Mouse (Mus musculus) MEL (cell line): ENCODE measurements around the gene Fbxl8. TPM values are rescaled to one million over a fixed set of nuclear protein-coding genes. Genes with fewer than 3 reads are reported as not detected.

ENCODE experiments used
- DNase-seq: peaks from one replicate; pipeline ENCODE4 v3.0.0; 2011; ENCODE audit warnings: low read depth, low spot score
- H3K27ac ChIP-seq: 2 replicates; pipeline ENCODE4 v1.5.1; 2012; ENCODE audit warnings: low read depth, mild to moderate bottlenecking, control low read depth, low read length, moderate library complexity; ENCODE audit not compliant: control insufficient read depth
- H3K27me3 ChIP-seq, 2 experiments: fragments of 150-350 bp in 1 of 2; sonication (generic) in 1 of 2; 2 replicates each; pipeline ENCODE4 v1.6.1; 2012; ENCODE audit warnings: low read length in 2 of 2, mild to moderate bottlenecking in 2 of 2, improper control_type of control experiment in 1 of 2, moderate library complexity in 1 of 2; ENCODE audit not compliant: insufficient read depth in 2 of 2, control insufficient read depth in 1 of 2
- H3K36me3 ChIP-seq, 2 experiments: 2 replicates each; pipeline ENCODE4 v1.6.1; 2012 to 2014; ENCODE audit warnings: low read length in 2 of 2, improper control_type of control experiment in 1 of 2, inconsistent platforms in 1 of 2, mild to moderate bottlenecking in 1 of 2; ENCODE audit not compliant: insufficient read depth in 2 of 2, control insufficient read depth in 1 of 2
- H3K4me1 ChIP-seq, 2 experiments: fragments of 150-350 bp in 1 of 2; sonication (generic) in 1 of 2; 2 replicates each; pipeline ENCODE4 v1.6.1; 2012; ENCODE audit warnings: low read length in 2 of 2, improper control_type of control experiment in 1 of 2, mild to moderate bottlenecking in 1 of 2; ENCODE audit not compliant: insufficient read depth in 2 of 2, control insufficient read depth in 1 of 2
- H3K4me3 ChIP-seq, 2 experiments: fragments of 150-350 bp in 1 of 2; sonication (generic) in 1 of 2; 2 replicates each; pipeline ENCODE4 v1.5.1; 2012; ENCODE audit warnings: low read depth in 2 of 2, low read length in 2 of 2, mild to moderate bottlenecking in 2 of 2, moderate library complexity in 2 of 2, control low read depth in 1 of 2, improper control_type of control experiment in 1 of 2; ENCODE audit not compliant: control insufficient read depth in 1 of 2, insufficient read depth in 1 of 2
- H3K79me2 ChIP-seq: 2 replicates; pipeline ENCODE4 v1.6.1; 2012; ENCODE audit warnings: mild to moderate bottlenecking, low read length, moderate library complexity; ENCODE audit not compliant: control insufficient read depth, poor library complexity, insufficient read depth
- H3K9ac ChIP-seq: 2 replicates; pipeline ENCODE4 v1.6.1; 2012; ENCODE audit warnings: low read depth, mild to moderate bottlenecking, control low read depth, low read length, moderate library complexity; ENCODE audit not compliant: control insufficient read depth, poor library complexity, severe bottlenecking
- H3K9me3 ChIP-seq: fragments of 150-350 bp; sonication (generic); replicated peaks from 2 replicates; pipeline ENCODE4 v1.6.1; 2012; ENCODE audit warnings: mild to moderate bottlenecking, low read length, improper control_type of control experiment, moderate library complexity; ENCODE audit not compliant: insufficient read depth
- CTCF ChIP-seq, 3 experiments: IDR thresholded peaks in 2 of 3; conservative IDR thresholded peaks in 1 of 3; 2 replicates each; pipeline ENCODE4 v1.5.1; 2011 to 2012; ENCODE audit warnings: low read length in 3 of 3, low read depth in 2 of 3, mild to moderate bottlenecking in 2 of 3, improper control_type of control experiment in 1 of 3, inconsistent platforms in 1 of 3, mixed read lengths in 1 of 3, moderate library complexity in 1 of 3; ENCODE audit not compliant: control insufficient read depth in 1 of 3, insufficient read depth in 1 of 3, poor library complexity in 1 of 3, severe bottlenecking in 1 of 3
- E2F4 ChIP-seq: IDR thresholded peaks from 2 replicates; pipeline ENCODE4 v1.6.1; 2011; ENCODE audit warnings: low read depth, low read length, improper control_type of control experiment, borderline replicate concordance
- ELF1 ChIP-seq: IDR thresholded peaks from 2 replicates; pipeline ENCODE4 v1.6.1; 2014; ENCODE audit warnings: low read depth, mild to moderate bottlenecking, inconsistent platforms, low read length, improper control_type of control experiment, moderate library complexity
- ETS1 ChIP-seq: IDR thresholded peaks from 2 replicates; pipeline ENCODE4 v1.6.1; 2012; ENCODE audit warnings: low read depth, mild to moderate bottlenecking, inconsistent platforms, low read length, improper control_type of control experiment, moderate library complexity
- GATA1 ChIP-seq: IDR thresholded peaks from 2 replicates; pipeline ENCODE4 v1.6.1; 2011; ENCODE audit warnings: low read depth, low read length, improper control_type of control experiment
- HCFC1 ChIP-seq: IDR thresholded peaks from 2 replicates; pipeline ENCODE4 v1.6.1; 2012; ENCODE audit warnings: low read depth, mild to moderate bottlenecking, inconsistent platforms, low read length, improper control_type of control experiment, moderate library complexity
- MAX ChIP-seq: IDR thresholded peaks from 2 replicates; pipeline ENCODE4 v1.6.1; 2011; ENCODE audit warnings: low read length, improper control_type of control experiment
- MXI1 ChIP-seq: IDR thresholded peaks from 2 replicates; pipeline ENCODE4 v1.6.1; 2011; ENCODE audit warnings: mild to moderate bottlenecking, low read depth, low read length, improper control_type of control experiment
- MYB ChIP-seq: IDR thresholded peaks from 2 replicates; pipeline ENCODE4 v1.6.1; 2011; ENCODE audit warnings: mild to moderate bottlenecking, low read depth, low read length, improper control_type of control experiment
- MYC ChIP-seq: IDR thresholded peaks from 2 replicates; pipeline ENCODE4 v1.6.1; 2011; ENCODE audit warnings: low read depth, mild to moderate bottlenecking, low read length, improper control_type of control experiment, moderate library complexity
- NELFE ChIP-seq: IDR thresholded peaks from 2 replicates; pipeline ENCODE4 v1.6.1; 2011; ENCODE audit warnings: low read depth, low read length, improper control_type of control experiment
- POLR2A ChIP-seq, 2 experiments: IDR thresholded peaks; 2 replicates each; pipeline ENCODE4 v1.6.1; 2011 to 2012; ENCODE audit warnings: low read length in 2 of 2, mild to moderate bottlenecking in 2 of 2, control low read depth in 1 of 2, improper control_type of control experiment in 1 of 2, low read depth in 1 of 2, moderate library complexity in 1 of 2; ENCODE audit not compliant: control insufficient read depth in 1 of 2, insufficient read depth in 1 of 2, poor library complexity in 1 of 2
- RCOR1 ChIP-seq: IDR thresholded peaks from 2 replicates; pipeline ENCODE4 v1.6.1; 2012; ENCODE audit warnings: low read depth, mild to moderate bottlenecking, inconsistent platforms, low read length, improper control_type of control experiment
- SIN3A ChIP-seq: IDR thresholded peaks from 2 replicates; pipeline ENCODE4 v1.6.1; 2012; ENCODE audit warnings: low read length, improper control_type of control experiment, inconsistent platforms
- TCF12 ChIP-seq: IDR thresholded peaks from 2 replicates; pipeline ENCODE4 v1.6.1; 2014; ENCODE audit warnings: low read depth, mild to moderate bottlenecking, inconsistent platforms, low read length, improper control_type of control experiment, moderate library complexity
- ZC3H11A ChIP-seq: IDR thresholded peaks from 2 replicates; pipeline ENCODE4 v1.6.1; 2012; ENCODE audit warnings: low read depth, mild to moderate bottlenecking, inconsistent platforms, low read length, improper control_type of control experiment
- ZNF384 ChIP-seq: IDR thresholded peaks from 2 replicates; pipeline ENCODE4 v1.6.1; 2012; ENCODE audit warnings: low read depth, mild to moderate bottlenecking, inconsistent platforms, low read length, improper control_type of control experiment
- polyA plus RNA-seq, 2 experiments: library from polyadenylated mRNA; stranded (reverse) in 1 of 2; unstranded in 1 of 2; fragments of >175 nt in 1 of 2; fragments of >200 nt in 1 of 2; gene quantifications; 2 replicates each; pipeline versions ENCODE4 v1.2.1 to v1.2.4; 2012; ENCODE audit warnings: low replicate concordance in 2 of 2, low read depth in 1 of 2; ENCODE audit not compliant: insufficient read length in 2 of 2, insufficient read depth in 1 of 2, missing spikeins in 1 of 2
- total RNA-seq: library from RNA; depleted of rRNA; stranded (reverse); fragments of 300-350 nt; gene quantifications from 2 replicates; pipeline ENCODE4 v1.2.3, GENCODE M21; 2012

Gene Fbxl8
- total and polyA plus RNA-seq, 3 experiments, result 4.1 to 7.2 TPM; not detected in 1

- TF ChIP-seq POLR2A (IDR thresholded peaks at IDR 0.05; ENCODE audit: control insufficient read depth in 1 of 2, insufficient read depth in 1 of 2, low read depth in 1 of 2, low read length in 2 of 2, poor library complexity in 1 of 2) (0 out of 4 replicates have a peak, but pooled peaks of 1 of the 2 experiments have one; percentile 17), MYB (no peak), TCF12 (no peak)
These were observed 3.0 kb upstream of the Fbxl8 start (continued) for GRCm38 (mm10) chr8:105261326-105261980.

DNA sequence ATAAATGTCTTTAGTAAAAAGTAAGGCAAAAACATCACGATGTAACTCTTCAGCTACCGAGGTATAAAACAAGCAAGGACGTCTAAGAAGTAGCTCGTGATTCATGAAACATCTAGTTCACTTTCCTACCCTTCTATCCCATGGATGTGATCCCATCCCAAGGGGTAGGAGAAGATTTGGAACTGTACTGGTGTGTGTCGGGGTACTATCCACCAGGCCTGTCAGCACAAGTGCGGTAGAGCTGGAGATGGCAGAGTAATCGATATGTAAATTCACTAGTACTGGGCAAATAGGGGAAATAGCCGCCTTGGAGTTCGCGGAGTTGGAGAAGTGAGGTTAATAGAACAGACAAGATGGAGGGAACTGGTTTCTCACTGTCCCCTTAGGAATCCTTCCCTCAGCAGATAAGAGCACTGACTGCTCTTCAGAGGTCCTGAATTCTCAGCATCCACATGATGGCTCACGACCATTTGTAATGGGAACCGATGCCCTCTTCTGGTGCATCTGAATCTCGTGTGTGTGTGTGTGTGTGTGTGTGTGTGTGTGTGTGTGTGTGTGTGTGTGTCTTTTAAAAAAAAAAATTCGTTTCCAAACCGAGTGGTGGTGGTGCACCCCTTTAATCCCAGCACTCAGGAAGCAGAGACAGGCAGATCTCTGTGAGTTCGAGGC lies 1.1 kb upstream of the Fbxl8 start:
- Histone ChIP-seq H3K4me1 (peaks cover 7 to 36% of the 10 kb centered on the region in 2 experiments), H3K4me3 (peak overlapping the region; percentile 84 to 98), H3K36me3 (peaks cover 0 to 25% of the 10 kb centered on the region in 2 experiments; a peak in 2 of 4 replicates), H3K79me2 (peaks cover 15% of the 10 kb centered on the region), H3K27me3 (no peaks in the 10 kb centered on the region), H3K9ac (peak overlapping the region; percentile 91), H3K9me3 (no peaks in the 10 kb centered on the region), H3K27ac (peak overlapping the region; percentile 34; the same call in 1 of the 2 replicates)
- no peak for TF ChIP-seq MAX
- TF ChIP-seq ZNF384, result peak; percentile 57; the same call in 1 of the 2 replicates
- 0 out of 6 replicates have a peak, but pooled peaks of 1 of the 3 experiments have one; percentile 0 for TF ChIP-seq CTCF (IDR thresholded peaks at IDR 0.05 in 2 of 3, conservative IDR thresholded peaks at IDR 0.05 in 1 of 3; ENCODE audit: control insufficient read depth in 1 of 3, insufficient read depth in 1 of 3, low read depth in 2 of 3, low read length in 3 of 3, poor library complexity in 1 of 3, severe bottlenecking in 1 of 3)
- no peak for TF ChIP-seq ZC3H11A
- 0 out of 4 replicates have a peak, but pooled peaks of 1 of the 2 experiments have one; percentile 5 for TF ChIP-seq POLR2A (IDR thresholded peaks at IDR 0.05; ENCODE audit: control insufficient read depth in 1 of 2, insufficient read depth in 1 of 2, low read depth in 1 of 2, low read length in 2 of 2, poor library complexity in 1 of 2)
- peak; percentile 30; the same call in 1 of the 2 replicates for TF ChIP-seq GATA1
- peak; percentile 57 for DNase-seq

GRCm38 (mm10) chr8:105265128-105265527 lies 680 bp downstream of the Fbxl8 start:
- Histone ChIP-seq H3K4me3 (peak overlapping the region; percentile 84 to 98), H3K27me3 (no peaks in the 10 kb centered on the region), H3K79me2 (peaks cover 15% of the 10 kb centered on the region), H3K9ac (peak overlapping the region; percentile 87), H3K36me3 (peaks cover 0 to 25% of the 10 kb centered on the region in 2 experiments; a peak in 2 of 4 replicates), H3K27ac (peak overlapping the region; percentile 77), H3K4me1 (peaks cover 7 to 40% of the 10 kb centered on the region in 2 experiments), H3K9me3 (no peaks in the 10 kb centered on the region)
- DNase-seq, result peak; percentile 89
- TF ChIP-seq ETS1 (no peak), ELF1 (peak; percentile 83), MAX (peak; percentile 71), RCOR1 (no peak), POLR2A (IDR thresholded peaks at IDR 0.05; ENCODE audit: control insufficient read depth in 1 of 2, insufficient read depth in 1 of 2, low read depth in 1 of 2, low read length in 2 of 2, poor library complexity in 1 of 2) (peak in 1 of 2 experiments; percentile 39; a peak in 1 of 4 replicates), MYB (peak; percentile 39; the same call in 1 of the 2 replicates), HCFC1 (0 out of 2 replicates have a peak, but pooled peaks have one; percentile 57), MXI1 (peak; percentile 88), MYC (peak; percentile 53; the same call in 1 of the 2 replicates), SIN3A (peak; percentile 79), E2F4 (no peak), NELFE (peak; percentile 55)
